8 mouse cellular contexts compared by ENCODE assay signal in the genomic region with DNA sequence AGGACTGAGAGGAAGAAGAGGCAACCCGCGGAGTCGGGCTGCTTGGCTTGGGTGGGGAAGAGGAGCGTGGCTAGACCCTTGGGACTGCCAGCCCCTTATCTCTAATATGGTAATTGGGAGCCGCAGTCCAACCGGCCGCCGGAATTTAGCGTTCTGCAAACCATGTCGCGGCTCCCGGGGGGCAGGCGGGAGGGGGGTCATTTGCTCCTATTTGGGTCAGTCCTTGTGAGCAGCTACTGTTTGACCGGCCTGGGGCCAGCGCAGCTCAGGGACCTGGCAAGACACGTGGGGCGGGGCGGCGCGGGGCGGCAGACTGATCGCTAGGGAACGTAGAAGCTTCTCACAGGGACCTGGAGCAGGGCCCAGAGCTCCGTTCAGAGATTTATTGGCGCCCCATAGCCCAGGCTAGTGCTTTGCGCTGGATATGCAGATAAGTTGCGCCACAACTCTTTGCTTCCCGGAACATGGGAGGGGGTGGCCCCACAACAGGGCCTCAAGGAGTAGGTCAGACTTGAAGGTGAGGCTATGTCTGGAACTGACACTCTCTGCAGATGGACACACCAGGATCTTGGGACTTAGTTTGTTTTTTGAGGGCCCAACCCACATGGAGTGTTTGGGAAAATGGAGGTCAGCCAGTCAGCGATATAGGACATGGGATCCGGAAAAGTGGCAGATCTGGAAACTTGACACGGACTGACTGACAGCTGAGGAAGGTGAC. TPM values are rescaled to one million over a fixed set of nuclear protein-coding genes. Genes with fewer than 3 reads are reported as not detected.
DNase-seq lines count a peak whose midpoint lies in the region; ATAC-seq and TF ChIP-seq lines count a peak whose summit lies in the region.

No protein-coding gene starts in this region.

- WGBS in hindbrain, embryonic 10.5 days, result 2% methylated on average over 31 of the region's 31 CpGs

- TF ChIP-seq POLR2A in MEL (IDR thresholded peaks at IDR 0.05; ENCODE audit: control insufficient read depth in 1 of 2, insufficient read depth in 1 of 2, low read depth in 1 of 2, low read length in 2 of 2, poor library complexity in 1 of 2), result peak in 1 of 2 experiments; percentile 19; a peak in 1 of 4 replicates

- no peak for TF ChIP-seq EP300 in MEL (IDR thresholded peaks at IDR 0.05; ENCODE audit: low read depth in 1 of 2, low read length in 2 of 2)

- H3K36me3 ChIP-seq in MEL (ENCODE audit: control insufficient read depth in 1 of 2, insufficient read depth in 2 of 2, low read length in 2 of 2), result peaks cover 2 to 6% of the 10 kb centered on the region in 2 experiments; a peak in 2 of 4 replicates
- H3K36me3 ChIP-seq in hindbrain, embryonic 10.5 days, result peaks cover 37% of the 10 kb centered on the region

- peak; percentile 79 for DNase-seq in MEL (ENCODE audit: low read depth, low spot score)
- peak; percentile 89 for DNase-seq in cerebellum, adult 9-11 months
- peak; percentile 64 for DNase-seq in hindbrain, embryonic 10.5 days (ENCODE audit: low spot score)
- peak; percentile 74 to 82 for DNase-seq in layer of hippocampus, postnatal 10 days (ENCODE audit: low spot score in 2 of 2)
- peak; percentile 84 for DNase-seq in lung, postnatal 14 days
- DNase-seq in retina, embryonic 14.5 days (ENCODE audit: low spot score), result peak; percentile 57
- peak; percentile 51 to 66 for DNase-seq in thymus, postnatal 36 days

- no peaks in the 10 kb centered on the region for H3K27me3 ChIP-seq in MEL (ENCODE audit: control insufficient read depth in 1 of 2, insufficient read depth in 2 of 2, low read length in 2 of 2)
- no peaks in the 10 kb centered on the region for H3K27me3 ChIP-seq in hindbrain, embryonic 10.5 days (ENCODE audit: insufficient read depth, poor library complexity, severe bottlenecking)

- H3K79me2 ChIP-seq in MEL (ENCODE audit: control insufficient read depth, insufficient read depth, low read length, poor library complexity), result peaks cover 1% of the 10 kb centered on the region; the same call in 1 of the 2 replicates

- H3K9ac ChIP-seq in MEL (ENCODE audit: control insufficient read depth, low read depth, low read length, poor library complexity, severe bottlenecking), result peak overlapping the region; percentile 82

- H3K27ac ChIP-seq in MEL (ENCODE audit: control insufficient read depth, low read depth, low read length), result peak overlapping the region; percentile 91
- H3K27ac ChIP-seq in hindbrain, embryonic 10.5 days, result peak overlapping the region; percentile 97

- TF ChIP-seq RAD21 in MEL (IDR thresholded peaks at IDR 0.05; ENCODE audit: low read depth, low read length), result no peak

- no peaks in the 10 kb centered on the region for H3K9me3 ChIP-seq in MEL (replicated peaks; ENCODE audit: insufficient read depth, low read length)
- H3K9me3 ChIP-seq in hindbrain, embryonic 10.5 days, result no peaks in the 10 kb centered on the region

- TF ChIP-seq CTCF in MEL (IDR thresholded peaks at IDR 0.05 in 2 of 3, conservative IDR thresholded peaks at IDR 0.05 in 1 of 3; ENCODE audit: control insufficient read depth in 1 of 3, insufficient read depth in 1 of 3, low read depth in 2 of 3, low read length in 3 of 3, poor library complexity in 1 of 3, severe bottlenecking in 1 of 3), result no peak

- H3K4me3 ChIP-seq in MEL (ENCODE audit: control insufficient read depth in 1 of 2, insufficient read depth in 1 of 2, low read depth in 2 of 2, low read length in 2 of 2), result peak overlapping the region; percentile 61 to 72
- peak overlapping the region; percentile 65 for H3K4me3 ChIP-seq in hindbrain, embryonic 10.5 days

- 0 out of 4 replicates have a peak, but pooled peaks cover 0 to 6% of the 10 kb centered on the region in 2 experiments for H3K4me1 ChIP-seq in MEL (ENCODE audit: control insufficient read depth in 1 of 2, insufficient read depth in 2 of 2, low read length in 2 of 2)
- H3K4me1 ChIP-seq in hindbrain, embryonic 10.5 days (replicated peaks), result peaks cover 39% of the 10 kb centered on the region

- ATAC-seq in frontal cortex, adult (ENCODE audit: low TSS enrichment), result peak; percentile 34

TF ChIP-seq in MEL, 35 proteins besides CTCF, POLR2A, EP300 and RAD21:
- TF ChIP-seq CHD1 (IDR thresholded peaks at IDR 0.05; ENCODE audit: low read depth, low read length), result 0 out of 2 replicates have a peak, but pooled peaks have one; percentile 52
- TF ChIP-seq USF1 (IDR thresholded peaks at IDR 0.05; ENCODE audit: low read depth, low read length), result peak; percentile 41; the same call in 1 of the 2 replicates
- TF ChIP-seq GATA1 (IDR thresholded peaks at IDR 0.05; ENCODE audit: low read depth, low read length), result 0 out of 2 replicates have a peak, but pooled peaks have one; percentile 23
- TF ChIP-seq TCF12 (IDR thresholded peaks at IDR 0.05; ENCODE audit: low read depth, low read length), result no peak
- TF ChIP-seq ZMIZ1 (IDR thresholded peaks at IDR 0.05; ENCODE audit: low read depth, low read length), result no peak

RNA-seq across cellular contexts. Expression of a gene that starts 9.9 kb away (rescaled TPM):
- 21.3 and 27.1 TPM in 2 replicates for total RNA-seq in MEL (2012; rRNA removed)
- polyA plus RNA-seq in MEL (2012; ENCODE audit: insufficient read depth in 1 of 2, insufficient read length in 2 of 2, low read depth in 1 of 2, low replicate concordance in 2 of 2, missing spikeins in 1 of 2), result 10 to 100 TPM in 1 of 2 experiments, not detected in 1; 35.3 TPM
- polyA plus RNA-seq in hindbrain, embryonic 10.5 days (2016; fragmentation: Nextera tagmentation; extraction: Ambion mirVana), result 31.2 and 40.9 TPM in 2 replicates
- 10 to 100 TPM; 73.7 to 74.1 TPM for total RNA-seq in layer of hippocampus, postnatal 10 days (2021)

RNA-seq across cellular contexts. Expression of a gene that starts 10.5 kb away (rescaled TPM):
- total RNA-seq in MEL (2012; rRNA removed), result 37.7 and 51.7 TPM in 2 replicates
- 10 to 100 TPM in 1 of 2 experiments, not detected in 1; 69.7 TPM for polyA plus RNA-seq in MEL (2012; ENCODE audit: insufficient read depth in 1 of 2, insufficient read length in 2 of 2, low read depth in 1 of 2, low replicate concordance in 2 of 2, missing spikeins in 1 of 2)
- polyA plus RNA-seq in hindbrain, embryonic 10.5 days (2016; fragmentation: Nextera tagmentation; extraction: Ambion mirVana), result 63.1 and 75.5 TPM in 2 replicates
- total RNA-seq in layer of hippocampus, postnatal 10 days (2021), result 10 to 100 TPM; 34.3 to 37.7 TPM

RNA-seq across cellular contexts. Expression of a gene that starts 17.8 kb away (rescaled TPM):
- total RNA-seq in MEL (2012; rRNA removed), result 0.15 TPM in 1 of 2 replicates, not detected in the other
- 1 to 10 TPM in 1 of 2 experiments, not detected in 1; 1.8 TPM for polyA plus RNA-seq in MEL (2012; ENCODE audit: insufficient read depth in 1 of 2, insufficient read length in 2 of 2, low read depth in 1 of 2, low replicate concordance in 2 of 2, missing spikeins in 1 of 2)
- not detected in 2 replicates for polyA plus RNA-seq in hindbrain, embryonic 10.5 days (2016; fragmentation: Nextera tagmentation; extraction: Ambion mirVana)
- 10 to 100 TPM; 25.3 to 27.8 TPM for total RNA-seq in layer of hippocampus, postnatal 10 days (2021)

RNA-seq across cellular contexts. Expression of a gene that starts 22.6 kb away (rescaled TPM):
- total RNA-seq in MEL (2012; rRNA removed), result 448 and 467 TPM in 2 replicates
- polyA plus RNA-seq in MEL (2012; ENCODE audit: insufficient read depth in 1 of 2, insufficient read length in 2 of 2, low read depth in 1 of 2, low replicate concordance in 2 of 2, missing spikeins in 1 of 2), result 100 to 1,000 TPM in 1 of 2 experiments, not detected in 1; 349 TPM
- polyA plus RNA-seq in hindbrain, embryonic 10.5 days (2016; fragmentation: Nextera tagmentation; extraction: Ambion mirVana), result 157 and 186 TPM in 2 replicates
- 100 to 1,000 TPM; 126 to 139 TPM for total RNA-seq in layer of hippocampus, postnatal 10 days (2021)

RNA-seq across cellular contexts. Expression of a gene that starts 24.1 kb away (rescaled TPM):
- total RNA-seq in MEL (2012; rRNA removed), result 12.6 and 13.0 TPM in 2 replicates
- 10 to 100 TPM in 1 of 2 experiments, not detected in 1; 30.8 TPM for polyA plus RNA-seq in MEL (2012; ENCODE audit: insufficient read depth in 1 of 2, insufficient read length in 2 of 2, low read depth in 1 of 2, low replicate concordance in 2 of 2, missing spikeins in 1 of 2)
- 22.3 and 28.3 TPM in 2 replicates for polyA plus RNA-seq in hindbrain, embryonic 10.5 days (2016; fragmentation: Nextera tagmentation; extraction: Ambion mirVana)
- 10 to 100 TPM; 16.4 to 18.4 TPM for total RNA-seq in layer of hippocampus, postnatal 10 days (2021)

Comparison
In these comparisons a context has a peak if more than half of its experiments do, and no peak if none do; other contexts are left out.
1. Peak in every context shown above with its lines: DNase-seq, ATAC-seq, H3K4me3 ChIP-seq and H3K27ac ChIP-seq.
2. RNA of a gene that starts 17.8 kb away (total RNA-seq): 25.3 to 27.8 TPM in layer of hippocampus, postnatal 10 days; 0.15 TPM in MEL; every median in the first group is over 10 times any median in the second.